Mouse (Mus musculus): ENCODE measurements around the gene 1500009C09Rik.

DNA sequence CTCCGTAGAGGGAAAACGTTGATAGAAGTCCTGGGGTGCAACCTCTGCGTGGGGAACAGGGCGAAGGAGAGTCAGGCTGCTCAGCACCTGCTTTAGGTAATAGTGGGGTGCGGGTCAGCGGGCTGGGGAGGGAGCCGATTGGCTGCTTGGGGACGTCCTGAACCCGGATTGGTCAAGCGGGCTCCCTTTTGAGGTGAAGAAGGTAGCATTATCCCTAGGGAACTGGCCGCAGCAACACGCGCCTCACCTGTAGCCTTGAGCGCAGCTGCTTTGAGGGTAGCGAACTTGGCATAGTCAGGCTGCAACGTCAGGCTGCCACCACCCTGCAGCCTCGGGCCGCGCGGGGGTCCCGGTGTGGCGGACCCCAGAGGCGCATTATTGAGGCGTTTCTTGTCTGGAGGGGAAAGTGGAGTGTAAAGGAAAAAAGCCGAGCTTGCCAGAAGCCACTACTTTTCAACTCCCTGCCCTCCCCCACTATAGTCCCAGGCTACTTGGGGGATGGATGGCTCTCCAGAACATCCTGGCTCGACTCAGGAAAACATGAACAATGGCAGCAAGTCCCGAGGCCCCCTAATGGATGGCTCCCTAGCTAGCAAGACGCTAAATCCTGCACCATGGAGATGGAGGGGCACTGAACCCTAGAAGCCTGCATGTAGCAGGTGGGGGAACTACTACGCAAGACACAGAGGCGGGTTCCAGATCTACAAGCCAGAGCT is 44.5 kb upstream of the 1500009C09Rik start:
- no peak for TF ChIP-seq CTCF (IDR thresholded peaks at IDR 0.05)
- no peak for TF ChIP-seq EP300 (IDR thresholded peaks at IDR 0.05; ENCODE audit: insufficient read depth, low read depth, low read length)
- no peak for TF ChIP-seq POLR2A (IDR thresholded peaks at IDR 0.05; ENCODE audit: insufficient read depth, low read depth, low read length)
